Mouse (Mus musculus) spleen, adult 2 months (tissue): Measurements from ENCODE around the gene Slc24a3.

Source experiments
- CTCF ChIP-seq: fragments of 200-500 bp; IDR thresholded peaks from 2 replicates; pipeline ENCODE4 v1.5.1; 2011; ENCODE audit warnings: mild to moderate bottlenecking, inconsistent platforms; ENCODE audit not compliant: insufficient read depth, insufficient read length, insufficient replicate concordance; ENCODE audit errors: extremely low read depth
- POLR2A ChIP-seq: fragments of 200-500 bp; IDR thresholded peaks from 2 replicates; pipeline ENCODE4 v1.6.1; 2011; ENCODE audit warnings: low read depth, low read length, inconsistent platforms

- no peak for TF ChIP-seq CTCF
- TF ChIP-seq POLR2A, result no peak
Measured at GRCm38 (mm10) chr2:145196501-145197042, 29.0 kb downstream of the Slc24a3 start.
